Mouse (Mus musculus): ENCODE data around the gene Ccdc163.

The Ccdc163 gene

GRCm38 (mm10) chr4:116700964-116701363 lies 7.3 kb upstream of the Ccdc163 start:
- no peak for DNase-seq (ENCODE audit: extremely low read depth, insufficient read length, low spot score)

- DNase-seq (ENCODE audit: extremely low read depth, insufficient read length, low spot score): no peak
These were observed 4.5 kb upstream of the Ccdc163 start for GRCm38 (mm10) chr4:116703804-116704203.

GRCm38 (mm10) chr4:116707666-116708065 lies 643 bp upstream of the Ccdc163 start:
- no peak for DNase-seq (ENCODE audit: extremely low read depth, insufficient read length, low spot score)

- no peak for DNase-seq (ENCODE audit: extremely low read depth, insufficient read length, low spot score)
These were observed 582 bp downstream of the Ccdc163 start for GRCm38 (mm10) chr4:116708791-116709390.

GRCm38 (mm10) chr4:116710154-116710553 lies 1.8 kb downstream of the Ccdc163 start:
- DNase-seq (ENCODE audit: extremely low read depth, insufficient read length, low spot score): no peak

GRCm38 (mm10) chr4:116712536-116712935 lies 4.2 kb downstream of the Ccdc163 start:
- no peak for DNase-seq (ENCODE audit: extremely low read depth, insufficient read length, low spot score)

GRCm38 (mm10) chr4:116719396-116719795 lies 11.1 kb downstream of the Ccdc163 start:
- peak; percentile 32 for DNase-seq (ENCODE audit: extremely low read depth, insufficient read length, low spot score)

- peak; percentile 98 for DNase-seq (ENCODE audit: extremely low read depth, insufficient read length, low spot score)
These were observed 12.2 kb downstream of the Ccdc163 start, which contains the start of gene Tesk2 for GRCm38 (mm10) chr4:116720343-116721097. Tesk2 (plus strand) TSS chr4:116720948.

GRCm38 (mm10) chr4:116721098-116721628 lies 12.9 kb downstream of the Ccdc163 start:
- DNase-seq (ENCODE audit: extremely low read depth, insufficient read length, low spot score): no peak

- no peak for DNase-seq (ENCODE audit: extremely low read depth, insufficient read length, low spot score)
These were observed 13.9 kb downstream of the Ccdc163 start for GRCm38 (mm10) chr4:116722230-116722629.

- peak; percentile 21 for DNase-seq (ENCODE audit: extremely low read depth, insufficient read length, low spot score)
These were observed 17.1 kb downstream of the Ccdc163 start for GRCm38 (mm10) chr4:116725444-116725843.

- no peak for DNase-seq (ENCODE audit: extremely low read depth, insufficient read length, low spot score)
These were observed 19.1 kb downstream of the Ccdc163 start for GRCm38 (mm10) chr4:116727401-116727800.

- DNase-seq (ENCODE audit: extremely low read depth, insufficient read length, low spot score): no peak
These were observed 21.2 kb downstream of the Ccdc163 start for GRCm38 (mm10) chr4:116729532-116729931.

GRCm38 (mm10) chr4:116731077-116731476 lies 22.8 kb downstream of the Ccdc163 start:
- no peak for DNase-seq (ENCODE audit: extremely low read depth, insufficient read length, low spot score)

- no peak for DNase-seq (ENCODE audit: extremely low read depth, insufficient read length, low spot score)
These were observed 24.0 kb downstream of the Ccdc163 start for GRCm38 (mm10) chr4:116732355-116732754.

- no peak for DNase-seq (ENCODE audit: extremely low read depth, insufficient read length, low spot score)
These were observed 26.7 kb downstream of the Ccdc163 start for GRCm38 (mm10) chr4:116734996-116735395.

- DNase-seq (ENCODE audit: extremely low read depth, insufficient read length, low spot score): no peak
These were observed 30.9 kb downstream of the Ccdc163 start for GRCm38 (mm10) chr4:116738972-116739751.

- no peak for DNase-seq (ENCODE audit: extremely low read depth, insufficient read length, low spot score)
These were observed 41.4 kb downstream of the Ccdc163 start for GRCm38 (mm10) chr4:116749750-116750149.

- no peak for DNase-seq (ENCODE audit: extremely low read depth, insufficient read length, low spot score)
These were observed 53.6 kb downstream of the Ccdc163 start for GRCm38 (mm10) chr4:116761914-116762313.

- DNase-seq (ENCODE audit: extremely low read depth, insufficient read length, low spot score): peak; percentile 20
These were observed 55.7 kb downstream of the Ccdc163 start for GRCm38 (mm10) chr4:116764001-116764400.

GRCm38 (mm10) chr4:116768510-116768909 lies 60.2 kb downstream of the Ccdc163 start:
- DNase-seq (ENCODE audit: extremely low read depth, insufficient read length, low spot score): no peak
